Mouse (Mus musculus) left cerebral cortex, adult 8-10 months (tissue): ENCODE results near the gene Lrrc4b. TPM values are rescaled to one million over a fixed set of nuclear protein-coding genes. Genes with fewer than 3 reads are reported as not detected.

Experiments
- DNase-seq, 2 experiments: peaks; one replicate each; pipeline ENCODE4 v3.0.0; 2022; ENCODE audit warnings: low spot score in 2 of 2
- total RNA-seq, 4 experiments: library from RNA; stranded (reverse); gene quantifications; 2 replicates each; pipeline ENCODE4 v1.2.4; 2022

Gene Lrrc4b
- total RNA-seq, 4 experiments from 2014 or later = 272 to 301 (median 284) TPM

DNA sequence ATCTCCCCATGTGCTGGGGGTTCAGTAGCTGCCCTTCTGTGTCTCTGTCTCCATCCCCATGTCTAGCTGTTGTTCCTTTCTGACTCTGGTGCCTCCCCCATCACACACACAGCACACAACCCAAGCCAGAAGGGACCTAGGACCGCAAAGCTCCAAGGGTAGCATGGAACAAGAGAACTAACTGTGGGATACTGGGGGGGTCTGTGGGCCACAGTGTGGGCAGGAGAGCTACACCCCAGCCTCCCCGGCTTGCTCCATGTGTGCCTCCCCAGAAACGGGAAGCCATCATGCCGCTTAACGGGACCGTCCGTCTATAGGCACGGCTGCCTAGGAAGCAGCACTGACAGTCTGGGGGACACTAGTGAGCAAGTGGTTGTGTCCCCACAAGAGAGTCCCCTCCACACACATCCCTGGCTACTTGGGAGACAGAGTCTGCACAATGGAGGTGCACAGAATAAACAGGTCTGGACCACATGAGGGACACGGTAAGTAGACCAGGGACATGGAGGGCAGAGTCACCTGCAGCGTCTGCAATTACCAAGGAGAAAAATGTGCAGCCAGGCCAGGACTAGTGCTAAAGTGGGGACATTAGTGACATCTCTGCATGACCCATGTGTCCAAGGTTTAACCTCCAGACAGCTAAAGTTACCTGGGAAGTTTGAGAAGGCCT lies 34.9 kb downstream of the Lrrc4b start:
- DNase-seq = peak; percentile 23 to 27

DNA sequence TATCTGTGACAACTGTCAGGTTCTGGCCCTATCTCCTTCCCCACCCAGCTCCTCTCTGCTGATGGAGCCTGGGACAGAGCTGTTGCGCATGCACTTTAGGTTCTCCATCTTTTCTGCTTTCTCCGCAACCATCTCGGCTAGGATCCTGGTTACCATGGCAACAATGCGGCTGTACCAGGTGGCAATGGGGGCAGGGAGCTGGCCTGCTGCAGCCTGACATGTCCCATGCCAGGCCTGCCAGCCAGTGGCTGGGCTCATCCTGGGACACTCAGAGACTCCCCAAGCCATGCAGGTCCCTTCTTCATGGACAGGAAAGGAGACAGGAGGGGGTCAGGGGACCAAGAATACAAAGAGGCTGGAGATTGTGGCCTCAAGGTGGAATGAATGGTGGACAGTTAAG lies 35.7 kb downstream of the Lrrc4b start:
- peak; percentile 66 to 91 for DNase-seq

DNA sequence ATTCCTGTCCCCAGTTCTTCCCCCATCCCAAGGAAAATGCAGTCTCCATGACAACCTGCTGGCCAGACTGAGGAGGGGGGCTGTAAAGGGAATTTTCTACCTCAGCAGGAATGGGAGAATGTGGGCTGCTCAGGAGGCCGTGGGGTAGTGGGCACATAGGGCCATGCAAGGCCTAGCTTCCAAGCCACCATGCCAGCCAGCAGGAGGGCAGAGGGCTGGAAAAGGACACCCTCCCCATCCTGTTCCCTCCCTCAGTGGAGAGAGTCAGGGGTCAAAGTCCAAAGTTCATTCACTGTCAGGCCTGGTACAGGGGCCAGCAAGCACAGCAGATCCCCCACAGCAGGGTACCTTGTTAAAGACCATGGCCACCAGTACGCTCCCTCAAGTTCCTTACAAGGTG lies 36.3 kb downstream of the Lrrc4b start, which contains the start of gene Aspdh:
TSS of gene Aspdh (plus strand) at position 281 of the 400 bp plus-strand sequence.
- peak in 1 of 2 experiments; percentile 43 for DNase-seq

DNA sequence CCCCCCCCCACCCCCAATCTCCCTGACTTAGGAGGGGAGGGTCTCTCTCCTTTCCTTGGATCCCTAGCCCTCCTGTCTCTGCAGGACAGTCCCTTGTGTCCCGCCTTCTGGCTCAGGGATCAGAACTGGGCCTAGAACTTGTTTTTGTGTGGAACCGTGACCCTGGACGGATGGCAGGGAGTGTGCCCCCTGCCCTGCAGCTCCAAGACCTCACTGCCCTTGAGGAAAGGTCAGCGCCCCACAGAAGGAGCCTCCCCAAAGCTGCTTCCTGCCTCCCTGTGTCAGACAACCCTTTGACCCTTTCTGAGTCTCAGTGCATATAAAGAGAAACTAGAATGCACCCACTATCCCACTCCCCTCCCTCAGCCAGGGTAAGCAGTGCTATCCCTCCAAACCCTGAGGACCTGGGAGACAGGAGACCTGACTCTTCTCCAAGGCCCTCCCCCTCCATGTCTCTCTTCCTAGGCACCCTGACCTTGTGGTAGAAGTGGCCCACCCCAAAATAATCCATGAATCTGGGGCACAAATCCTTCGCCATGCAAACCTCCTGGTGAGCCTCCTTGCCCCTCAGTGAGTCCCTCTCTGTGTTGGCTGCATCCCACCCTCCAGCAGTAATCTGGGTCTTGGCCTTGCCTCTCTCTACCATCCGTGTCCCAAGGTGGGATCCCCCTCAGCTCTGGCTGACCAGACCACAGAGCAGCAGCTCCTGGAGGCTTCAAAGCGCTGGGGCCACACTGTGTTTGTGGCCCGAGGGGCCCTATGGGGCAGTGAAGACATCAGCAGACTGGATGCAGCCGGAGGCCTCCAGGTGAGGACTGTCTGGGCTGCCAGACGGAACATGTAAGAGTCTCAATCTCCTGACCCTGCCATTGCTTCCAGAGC lies 37.4 kb downstream of the Lrrc4b start:
- peak in 1 of 2 experiments; percentile 32 for DNase-seq

DNA sequence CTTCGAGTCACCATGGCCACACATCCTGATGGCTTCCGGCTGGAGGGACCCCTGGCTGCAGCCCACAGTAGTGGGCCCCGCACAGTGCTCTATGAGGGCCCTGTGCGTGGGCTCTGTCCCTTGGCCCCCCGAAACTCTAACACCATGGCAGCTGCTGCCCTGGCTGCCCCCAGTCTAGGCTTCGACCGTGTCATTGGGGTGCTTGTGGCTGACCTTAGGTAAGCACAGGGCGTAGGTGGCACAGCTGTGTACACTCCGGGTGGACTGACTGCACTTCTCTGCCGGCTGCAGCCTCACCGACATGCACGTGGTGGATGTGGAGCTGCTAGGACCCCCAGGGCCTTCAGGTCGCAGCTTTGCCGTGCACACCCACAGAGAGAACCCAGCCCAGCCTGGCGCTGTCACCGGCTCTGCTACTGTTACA lies 38.1 kb downstream of the Lrrc4b start:
- peak in 1 of 2 experiments; percentile 41 for DNase-seq

DNA sequence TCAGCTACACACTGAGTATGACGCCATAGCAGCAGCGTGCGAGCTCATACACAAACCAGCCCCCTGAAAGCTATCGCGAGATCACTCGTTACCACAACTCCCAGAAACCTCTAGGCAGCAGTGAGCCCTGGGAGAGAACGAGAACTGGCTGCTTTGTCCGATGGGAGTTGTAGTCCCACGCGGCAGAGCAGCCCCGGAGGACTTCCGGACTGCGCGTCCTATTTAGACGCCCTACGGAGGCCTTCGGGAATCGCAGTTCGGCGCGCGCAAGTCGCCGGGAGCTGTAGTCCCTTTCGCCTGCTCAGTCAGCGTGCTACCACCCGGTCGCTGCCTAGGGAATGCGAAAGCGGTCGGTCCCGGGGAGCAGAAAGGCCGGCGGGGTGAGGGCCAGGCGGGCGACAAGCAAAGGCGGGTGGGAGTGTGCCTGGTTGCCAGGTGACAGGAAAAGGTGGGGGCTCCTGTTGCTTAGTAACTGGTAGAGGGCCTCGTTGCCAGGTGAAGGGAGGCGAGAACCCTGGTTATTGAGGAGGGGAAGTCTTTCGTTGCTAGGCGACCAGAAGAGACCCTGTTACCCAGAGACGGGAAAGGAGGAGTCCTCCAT lies 39.1 kb downstream of the Lrrc4b start, which contains the start of gene Josd2:
TSS of gene Josd2 (plus strand) at position 170 of the 601 bp plus-strand sequence.
- DNase-seq = peak; percentile 94 to 99

DNA sequence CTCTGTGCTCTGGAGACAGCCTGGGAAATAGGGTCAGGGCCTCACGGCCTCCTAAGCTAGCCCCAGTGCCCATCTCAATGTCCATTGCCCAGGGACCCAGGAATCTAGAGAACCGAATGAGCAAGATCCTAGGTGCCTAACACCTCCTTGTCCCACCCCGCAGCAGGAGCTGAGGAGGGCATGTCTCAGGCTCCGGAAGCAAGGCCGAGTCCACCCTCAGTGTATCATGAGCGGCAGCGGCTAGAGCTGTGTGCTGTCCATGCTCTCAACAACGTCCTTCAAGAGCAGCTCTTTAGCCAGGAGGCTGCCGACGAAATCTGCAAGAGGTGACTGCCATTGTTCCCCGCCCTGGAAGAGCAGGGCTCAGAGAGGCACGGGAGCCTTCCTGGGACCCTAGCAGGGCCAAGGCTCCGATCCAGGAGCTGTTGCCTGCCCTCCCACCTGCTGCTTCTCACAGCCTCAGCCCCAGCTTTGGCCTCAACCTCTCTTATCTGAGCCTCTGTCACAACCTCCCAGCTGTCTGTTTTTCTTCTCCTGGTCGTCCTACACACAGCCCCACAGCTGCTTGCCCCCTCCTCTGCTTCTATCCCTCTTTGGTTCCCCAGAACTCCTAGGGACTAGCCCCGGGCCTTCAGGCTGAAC lies 39.9 kb downstream of the Lrrc4b start:
- DNase-seq = no peak

DNA sequence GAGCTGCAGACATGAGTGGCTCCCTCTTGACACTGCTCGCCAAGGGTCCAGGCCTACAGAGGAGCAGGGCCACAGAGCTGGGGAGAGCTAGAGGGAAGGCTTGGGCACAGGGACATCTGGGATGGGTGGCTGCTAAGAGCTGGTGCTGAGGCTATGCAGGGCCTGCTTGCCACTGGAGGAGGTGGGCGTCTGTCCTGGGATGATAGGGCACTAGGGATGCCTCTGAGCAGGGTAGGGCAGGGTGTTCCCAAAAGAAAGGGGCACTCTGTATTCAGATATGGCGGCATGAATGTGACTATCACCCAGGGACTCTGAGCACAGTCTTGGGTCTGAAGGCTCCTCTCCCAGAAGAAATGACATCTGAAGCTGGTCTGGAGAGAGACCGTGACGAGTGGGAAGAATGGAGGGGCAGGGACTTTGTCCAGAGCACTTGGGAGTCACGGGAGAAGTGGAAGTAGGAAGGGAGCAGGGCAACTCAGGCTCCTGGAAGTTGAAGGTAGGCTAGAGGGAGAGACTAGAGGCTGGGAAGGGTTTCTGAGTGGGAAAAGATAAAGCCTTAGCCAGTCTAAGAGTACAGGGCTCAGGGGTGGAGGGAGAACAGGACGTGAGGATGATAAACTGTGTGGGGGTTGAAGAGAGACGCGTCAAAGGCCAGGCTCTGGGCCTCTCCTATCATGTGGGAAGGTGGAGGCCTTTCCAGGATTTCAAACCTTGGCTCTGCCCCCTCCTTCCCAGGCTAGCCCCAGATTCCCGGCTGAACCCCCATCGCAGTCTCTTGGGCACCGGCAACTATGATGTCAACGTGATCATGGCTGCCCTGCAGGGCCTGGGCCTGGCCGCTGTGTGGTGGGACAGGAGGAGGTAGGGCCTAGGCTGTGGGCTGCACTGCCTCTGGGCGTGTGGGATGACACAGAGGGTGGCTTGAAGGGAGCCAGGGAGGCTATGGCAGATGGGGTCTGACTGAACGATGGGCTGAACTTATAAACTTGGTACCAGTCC lies 41.2 kb downstream of the Lrrc4b start:
- DNase-seq = peak in 1 of 2 experiments; percentile 14

DNA sequence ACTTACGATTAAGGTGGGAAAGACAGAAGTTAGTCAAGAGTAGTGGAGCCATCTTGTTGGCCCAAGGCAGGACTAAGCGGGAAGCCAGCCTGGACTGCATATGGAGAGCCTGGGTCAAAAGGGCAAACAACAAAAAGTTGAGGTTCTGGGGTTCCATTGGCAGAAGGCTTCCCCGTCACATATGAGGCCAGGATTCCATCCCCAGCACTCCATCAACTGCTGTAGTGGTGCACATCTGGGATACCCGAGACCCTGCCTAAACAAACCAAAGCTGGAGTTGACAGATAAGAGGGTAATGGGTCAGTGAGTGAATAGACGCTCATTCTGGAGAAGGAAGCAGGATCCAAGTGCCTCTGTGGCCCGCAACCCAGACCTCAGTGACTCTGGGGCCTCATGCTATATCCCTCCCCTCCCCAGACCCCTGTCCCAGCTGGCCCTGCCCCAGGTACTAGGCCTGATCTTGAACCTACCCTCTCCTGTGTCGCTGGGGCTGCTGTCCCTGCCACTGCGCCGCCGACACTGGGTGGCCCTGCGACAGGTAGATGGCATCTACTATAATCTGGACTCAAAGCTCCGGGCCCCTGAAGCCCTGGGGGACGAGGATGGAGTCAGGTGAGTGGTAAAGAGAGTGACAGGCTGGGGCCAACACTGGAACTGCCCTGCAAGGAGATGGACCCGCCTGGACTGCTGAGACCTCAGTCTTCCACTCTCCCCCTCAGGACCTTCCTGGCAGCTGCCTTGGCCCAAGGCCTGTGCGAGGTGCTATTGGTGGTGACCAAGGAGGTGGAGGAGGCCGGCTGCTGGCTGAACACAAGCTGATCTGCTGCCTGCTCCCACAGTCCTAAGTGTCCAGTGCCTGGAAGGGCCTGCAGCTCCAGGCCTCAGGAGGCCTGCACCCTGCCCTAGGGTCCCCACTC lies 42.1 kb downstream of the Lrrc4b start:
- peak in 1 of 2 experiments; percentile 27 for DNase-seq

DNA sequence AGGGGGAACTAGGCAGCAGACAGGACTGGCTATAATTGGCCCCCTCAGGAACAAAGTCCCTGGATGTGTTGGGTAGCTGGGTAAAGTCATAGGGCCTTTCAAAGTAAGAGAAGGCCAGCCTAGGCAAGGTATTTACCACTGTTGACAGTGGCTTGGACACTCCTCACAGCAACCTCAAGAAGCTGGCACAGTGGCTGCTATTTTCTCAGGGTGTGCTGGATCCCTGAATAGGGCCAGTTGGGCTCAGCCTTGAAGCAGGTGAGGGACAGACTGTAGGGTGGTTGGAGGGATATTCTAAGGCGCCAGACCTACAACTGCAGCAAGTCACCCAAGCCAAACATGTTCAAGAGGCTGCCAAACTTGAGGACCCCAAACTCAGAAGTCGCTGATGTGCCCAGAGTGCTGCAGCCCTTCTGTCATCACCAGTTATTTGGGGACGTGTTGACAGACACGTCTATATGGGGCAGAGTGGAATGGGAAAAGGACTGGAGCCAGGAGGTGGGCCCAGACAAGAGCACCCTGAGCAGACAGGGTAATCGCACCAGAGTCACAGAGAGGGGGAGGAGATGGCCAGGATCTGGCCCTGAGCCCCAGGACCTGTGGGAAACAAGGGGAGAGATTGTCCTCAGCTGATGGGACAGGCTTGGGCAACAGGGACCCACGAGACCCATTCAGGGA lies 43.2 kb downstream of the Lrrc4b start:
- DNase-seq = peak in 1 of 2 experiments; percentile 42

DNA sequence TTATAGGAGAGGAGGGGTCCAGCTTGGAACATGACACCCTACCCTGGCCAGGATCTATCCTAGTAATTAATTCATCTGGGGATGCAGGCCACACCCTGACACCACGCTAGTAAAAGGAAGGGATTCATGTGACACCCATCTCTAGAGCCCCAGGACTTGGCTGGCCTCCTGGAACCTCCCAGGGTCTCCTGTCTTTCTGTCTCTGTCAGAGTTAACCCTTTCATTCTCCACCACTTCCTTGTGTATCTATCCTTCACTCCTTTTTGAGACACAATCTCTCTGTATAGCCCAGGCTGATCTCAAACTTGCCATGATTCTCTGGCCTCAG lies 43.7 kb downstream of the Lrrc4b start:
- DNase-seq = no peak

DNA sequence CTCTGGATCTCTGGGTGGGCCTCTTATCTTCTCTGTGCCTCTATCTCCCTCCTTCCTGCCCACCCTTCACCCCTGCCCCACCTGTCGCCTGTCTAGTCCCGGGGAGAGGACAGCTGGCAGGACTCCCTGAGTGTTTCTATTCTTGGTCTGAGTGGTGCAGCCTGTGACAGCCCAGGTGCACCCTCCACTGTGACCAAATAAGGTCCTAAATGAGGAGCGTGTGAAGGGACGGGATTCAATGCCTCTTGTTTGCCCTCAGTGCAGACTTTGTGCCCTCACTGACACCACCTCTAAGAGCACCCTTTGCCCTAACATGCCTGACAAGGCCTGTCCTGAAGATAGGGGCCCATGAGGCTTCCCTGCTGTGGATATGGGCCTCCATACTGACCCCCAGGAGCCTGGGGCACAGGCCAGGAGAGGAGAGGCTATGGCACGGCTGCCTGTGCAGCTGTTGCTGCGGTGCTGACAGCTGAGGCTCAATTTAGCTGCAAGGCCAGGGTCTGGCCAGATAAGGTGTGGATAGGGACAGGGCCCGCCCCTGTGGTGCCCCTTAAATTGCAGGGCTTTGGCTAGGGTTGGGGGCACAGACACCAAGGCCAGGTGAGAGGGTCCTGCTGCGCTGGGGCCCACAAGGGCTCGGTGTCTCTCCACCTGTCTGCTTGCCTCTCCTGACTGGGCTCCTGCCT lies 44.3 kb downstream of the Lrrc4b start:
- DNase-seq = peak in 1 of 2 experiments; percentile 14

DNA sequence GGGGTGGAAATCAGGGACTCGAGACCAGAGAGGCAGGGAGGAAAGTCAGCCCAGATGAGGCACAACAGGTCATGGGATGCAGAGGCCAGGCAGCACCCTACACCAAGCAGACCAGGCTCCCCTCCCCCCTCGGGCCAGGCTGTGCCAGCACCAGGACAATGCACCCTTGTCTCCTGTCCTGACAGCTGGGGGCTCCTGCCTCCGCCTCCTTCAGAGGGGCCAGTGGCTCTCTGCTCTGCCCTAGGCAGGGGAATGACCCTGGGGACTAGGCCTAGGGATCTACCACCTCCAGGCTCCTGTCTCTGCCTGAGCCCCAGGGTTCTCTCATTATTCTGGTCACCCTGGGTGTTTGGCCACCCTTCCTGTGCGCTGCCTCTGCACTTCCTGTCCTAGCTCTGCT lies 45.6 kb downstream of the Lrrc4b start:
- peak in 1 of 2 experiments; percentile 92 for DNase-seq

DNA sequence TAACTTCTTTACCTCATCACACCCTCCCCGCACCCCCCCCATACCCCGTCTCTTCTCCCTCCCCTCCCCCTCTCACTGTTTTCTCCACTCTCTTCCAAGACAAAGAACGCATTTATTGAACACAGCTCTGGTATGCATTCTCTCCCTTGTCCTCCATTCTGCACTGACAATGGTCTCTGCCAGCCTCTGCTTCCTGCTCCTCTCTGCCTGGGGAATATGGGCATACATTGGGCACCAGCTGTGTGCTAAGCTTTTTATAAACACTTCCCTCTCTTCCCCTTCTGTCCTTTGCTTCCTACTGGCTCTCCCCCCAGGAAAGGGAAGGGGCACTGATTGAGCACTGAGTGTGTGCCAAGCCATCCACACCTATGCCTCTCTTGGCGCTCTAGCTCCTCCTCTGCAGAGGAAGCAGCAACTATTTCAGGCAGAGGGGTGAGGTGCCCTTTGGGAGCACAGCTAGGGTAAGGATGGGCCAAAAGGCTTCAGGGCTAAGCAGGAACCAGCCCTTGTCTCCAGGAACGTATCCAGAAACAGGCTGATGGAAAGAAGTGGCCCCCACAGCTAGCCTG lies 46.3 kb downstream of the Lrrc4b start:
- DNase-seq = peak in 1 of 2 experiments; percentile 16

DNA sequence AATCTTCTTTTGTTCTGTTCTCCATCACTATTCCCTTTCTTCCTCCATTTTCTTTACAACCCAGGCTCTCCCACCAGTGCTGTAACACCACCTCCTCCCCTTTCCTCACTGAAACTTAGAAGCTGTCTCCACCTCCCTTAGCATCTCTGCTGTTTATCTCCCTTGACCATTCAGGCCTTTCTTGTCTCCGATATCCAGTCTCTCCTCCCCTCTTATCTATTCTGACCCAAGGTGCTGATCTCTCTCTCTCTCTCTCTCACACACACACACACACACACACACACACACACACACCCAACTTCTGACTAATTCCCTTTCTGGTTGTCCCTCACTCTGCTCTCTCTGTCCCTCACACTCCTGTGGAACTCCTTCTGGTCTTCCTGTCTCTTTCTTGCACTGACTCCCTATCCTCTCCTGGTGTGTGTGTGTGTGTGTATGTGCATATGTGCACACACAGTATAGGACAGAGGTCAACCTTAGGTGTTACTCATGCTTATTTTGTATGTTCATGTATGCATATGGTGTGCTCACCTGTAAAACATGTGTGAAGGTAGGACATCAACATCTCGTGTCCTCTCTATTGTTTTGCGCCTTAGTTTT lies 54.1 kb downstream of the Lrrc4b start:
- no peak for DNase-seq

DNA sequence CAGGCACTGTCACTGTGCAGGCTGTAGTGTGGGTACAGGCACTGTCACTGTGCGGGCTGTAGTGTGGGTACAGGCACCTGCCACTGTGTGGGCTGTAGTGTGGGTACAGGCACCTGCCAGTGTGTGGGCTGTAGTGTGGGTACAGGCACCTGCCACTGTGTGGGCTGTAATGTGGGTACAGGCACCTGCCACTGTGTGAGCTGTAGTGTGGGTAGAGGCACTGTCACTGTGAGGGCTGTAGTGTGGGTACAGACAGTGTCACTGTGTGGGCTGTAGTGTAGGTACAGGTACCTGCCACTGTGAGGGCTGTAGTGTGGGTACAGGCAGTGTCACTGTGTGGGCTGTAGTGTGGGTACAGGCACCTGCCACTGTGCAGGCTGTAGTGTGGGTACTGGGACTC lies 55.3 kb downstream of the Lrrc4b start:
- peak in 1 of 2 experiments; percentile 4 for DNase-seq
